Mouse (Mus musculus): ENCODE data around the gene Mmaa. TPM values are rescaled to one million over a fixed set of nuclear protein-coding genes. Genes with fewer than 3 reads are reported as not detected.

Mmaa gene
- polyA plus RNA-seq, 1 experiment from 2014 or later = 5.9 TPM

Other genes starting within 250 kb of the Mmaa start
- not detected in 2 replicates for gene 1700011L22Rik, start 46.4 kb downstream of the Mmaa start, polyA plus RNA-seq (2016; fragmentation: Nextera tagmentation; extraction: Ambion mirVana)
- 9.5 and 9.6 TPM in 2 replicates for gene Smad1, start 104.6 kb upstream of the Mmaa start, polyA plus RNA-seq (2016; fragmentation: Nextera tagmentation; extraction: Ambion mirVana)

Measured in liver, embryonic 12.5 days (tissue).